Mouse (Mus musculus): ENCODE measurements at regions not wholly inside any gene's neighbourhood (a gene's known extent, or its start where the extent isn't known, plus 50 kb on each side); places are given as distances from the start of the nearest gene placed in this dataset.
A peak's percentile ranks its signal among the peaks of the same experiment; 100 is the strongest.

DNA sequence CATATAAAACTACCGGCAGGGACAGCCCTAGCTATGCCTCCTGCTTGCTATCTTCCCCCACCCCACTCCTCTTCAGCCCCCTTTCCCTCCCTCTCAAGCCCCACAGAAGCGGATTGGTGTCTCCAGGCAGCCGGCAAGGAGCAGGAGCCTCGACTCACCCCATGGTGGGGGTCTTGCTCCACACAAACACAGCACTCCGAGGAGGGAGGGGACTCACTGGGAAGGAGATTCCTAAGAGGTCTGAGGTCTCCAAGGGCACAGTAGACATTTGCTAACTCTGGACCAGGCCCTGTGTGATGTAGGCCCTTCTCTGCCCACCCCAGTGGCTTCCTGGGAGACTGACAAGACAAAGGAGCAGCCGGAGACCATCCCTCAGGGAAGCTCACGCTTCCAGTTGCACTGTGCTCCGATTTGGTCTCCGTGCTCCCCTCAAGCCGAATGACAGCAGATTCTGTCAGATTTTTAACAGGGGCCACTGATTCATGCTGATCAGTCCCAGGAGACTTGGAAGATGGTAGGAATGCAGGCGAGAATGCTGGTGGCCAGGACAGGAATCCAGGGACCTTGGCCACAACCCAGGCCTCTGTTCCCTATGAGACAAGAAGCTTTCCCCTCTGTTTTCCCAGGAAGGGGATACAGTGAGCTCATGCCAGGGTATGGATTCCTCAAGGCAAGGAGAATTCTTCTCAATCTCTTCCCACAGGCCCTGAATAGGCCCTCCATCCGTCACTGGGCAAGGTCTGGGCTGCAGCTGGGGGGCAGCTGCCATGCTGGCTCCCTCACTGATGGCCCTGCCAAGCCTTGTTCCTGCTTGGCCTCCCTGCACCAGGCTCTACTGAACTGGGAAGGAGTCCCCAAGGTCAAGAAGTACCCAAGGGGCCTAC, 55.2 kb upstream of the Dlk1 start:
- H3K27me3 ChIP-seq (ENCODE audit: control insufficient read depth, insufficient read depth, low read length, poor library complexity, severe bottlenecking), result no peaks in the 10 kb centered on the region
- H3K27ac ChIP-seq (ENCODE audit: insufficient read depth, low read length), result no peak overlapping the region
- H3K9me3 ChIP-seq (replicated peaks; ENCODE audit: control insufficient read depth, insufficient read depth, low read length, poor library complexity, severe bottlenecking), result no peaks in the 10 kb centered on the region
- no peak for TF ChIP-seq POLR2A (IDR thresholded peaks at IDR 0.05; ENCODE audit: insufficient read depth, low read length)
- no peak for TF ChIP-seq CTCF (IDR thresholded peaks at IDR 0.05; ENCODE audit: low read depth, low read length)
- TF ChIP-seq EP300 (IDR thresholded peaks at IDR 0.05; ENCODE audit: insufficient read depth, low read depth, low read length), result no peak
- no peak overlapping the region for H3K9ac ChIP-seq (ENCODE audit: low read depth, poor library complexity, severe bottlenecking)
- H3K4me3 ChIP-seq (ENCODE audit: low read depth, low read length), result no peak overlapping the region
- H3K4me1 ChIP-seq (ENCODE audit: control insufficient read depth, insufficient read depth, low read length), result no peaks in the 10 kb centered on the region
- H3K36me3 ChIP-seq (ENCODE audit: control insufficient read depth, insufficient read depth, low read length, poor library complexity, severe bottlenecking), result no peaks in the 10 kb centered on the region

DNA sequence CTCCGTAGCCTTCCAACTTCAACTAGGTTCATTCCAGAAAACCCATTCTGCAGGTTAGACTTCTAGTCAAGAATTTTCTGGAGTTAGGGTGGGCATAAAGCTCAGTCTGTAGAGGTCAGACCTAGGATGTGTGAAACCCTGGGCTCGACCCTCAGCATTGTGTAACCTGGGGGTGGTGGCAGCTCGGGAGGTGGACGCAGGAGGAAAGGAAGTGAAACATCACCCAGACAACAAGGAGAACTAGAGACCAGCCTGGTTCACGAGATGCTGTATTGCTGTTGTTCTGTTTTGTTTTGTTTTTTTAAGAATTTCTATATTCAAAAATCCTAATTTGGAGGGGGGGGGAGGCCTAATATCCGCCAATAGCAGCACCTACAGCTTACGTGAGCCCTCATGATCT, 54.1 kb upstream of the Dlk1 start:
- Histone ChIP-seq H3K36me3 (ENCODE audit: control insufficient read depth, insufficient read depth, low read length, poor library complexity, severe bottlenecking) (no peaks in the 10 kb centered on the region), H3K27ac (ENCODE audit: insufficient read depth, low read length) (no peak overlapping the region)

DNA sequence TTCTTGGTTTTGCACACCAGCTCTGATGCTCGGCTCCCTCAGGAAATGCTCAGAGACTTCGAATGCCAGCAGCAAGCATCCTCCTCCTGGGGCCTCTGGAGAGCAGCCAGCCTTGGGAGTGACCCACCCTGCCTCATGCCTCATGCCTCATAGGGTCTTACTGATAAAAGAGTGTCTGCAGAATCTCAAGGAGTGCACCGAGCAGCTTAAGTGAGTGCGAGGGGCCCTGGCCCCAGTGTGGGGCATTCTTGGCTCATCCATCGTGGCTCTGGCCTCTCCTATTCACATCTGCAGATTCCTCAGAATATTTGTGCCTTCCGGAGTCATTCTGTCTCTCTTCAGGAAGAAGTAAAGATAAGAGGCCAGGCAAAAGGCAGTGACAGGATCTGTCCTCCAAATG, 53.7 kb upstream of the Dlk1 start:
- Histone ChIP-seq H3K9me3 (replicated peaks; ENCODE audit: control insufficient read depth, insufficient read depth, low read length, poor library complexity, severe bottlenecking) (no peaks in the 10 kb centered on the region), H3K9ac (ENCODE audit: low read depth, poor library complexity, severe bottlenecking) (no peak overlapping the region), H3K36me3 (ENCODE audit: control insufficient read depth, insufficient read depth, low read length, poor library complexity, severe bottlenecking) (no peaks in the 10 kb centered on the region), H3K4me3 (ENCODE audit: low read depth, low read length) (no peak overlapping the region), H3K27me3 (ENCODE audit: control insufficient read depth, insufficient read depth, low read length, poor library complexity, severe bottlenecking) (no peaks in the 10 kb centered on the region), H3K4me1 (ENCODE audit: control insufficient read depth, insufficient read depth, low read length) (no peaks in the 10 kb centered on the region), H3K27ac (ENCODE audit: insufficient read depth, low read length) (no peak overlapping the region)
- TF ChIP-seq POLR2A (IDR thresholded peaks at IDR 0.05; ENCODE audit: insufficient read depth, low read length) (no peak), CTCF (IDR thresholded peaks at IDR 0.05; ENCODE audit: low read depth, low read length) (no peak), EP300 (IDR thresholded peaks at IDR 0.05; ENCODE audit: insufficient read depth, low read depth, low read length) (no peak)

More for the DNA sequence above, 54.1 kb upstream of the Dlk1 start:
- H3K9me3 ChIP-seq (replicated peaks; ENCODE audit: control insufficient read depth, insufficient read depth, low read length, poor library complexity, severe bottlenecking), result no peaks in the 10 kb centered on the region
- H3K9ac ChIP-seq (ENCODE audit: low read depth, poor library complexity, severe bottlenecking), result no peak overlapping the region
- no peaks in the 10 kb centered on the region for H3K4me1 ChIP-seq (ENCODE audit: control insufficient read depth, insufficient read depth, low read length)
- no peak for TF ChIP-seq EP300 (IDR thresholded peaks at IDR 0.05; ENCODE audit: insufficient read depth, low read depth, low read length)
- H3K4me3 ChIP-seq (ENCODE audit: low read depth, low read length), result no peak overlapping the region
- no peaks in the 10 kb centered on the region for H3K27me3 ChIP-seq (ENCODE audit: control insufficient read depth, insufficient read depth, low read length, poor library complexity, severe bottlenecking)

DNA sequence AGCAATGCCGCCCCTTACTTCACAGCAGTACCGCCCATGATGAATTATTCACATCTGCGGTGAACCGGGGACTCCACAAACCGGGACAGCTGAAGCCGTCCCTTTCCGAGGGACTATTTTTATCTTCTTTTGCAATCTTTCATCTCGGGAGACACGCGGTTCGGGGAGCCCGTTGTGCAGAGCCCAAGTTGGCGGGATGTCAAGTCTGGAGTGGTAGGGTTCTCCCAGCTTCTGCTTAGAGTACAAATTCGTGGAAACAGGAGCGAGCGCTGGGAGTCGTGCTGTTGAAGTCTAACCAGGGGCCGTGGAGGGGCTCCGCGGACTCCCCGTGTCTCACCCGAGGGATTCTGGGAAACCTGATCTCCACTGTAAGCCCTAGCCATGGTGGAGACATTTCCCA, 53.0 kb upstream of the Dlk1 start:
- H3K9me3 ChIP-seq (replicated peaks; ENCODE audit: control insufficient read depth, insufficient read depth, low read length, poor library complexity, severe bottlenecking), result no peaks in the 10 kb centered on the region
- no peak overlapping the region for H3K27ac ChIP-seq (ENCODE audit: insufficient read depth, low read length)
- H3K36me3 ChIP-seq (ENCODE audit: control insufficient read depth, insufficient read depth, low read length, poor library complexity, severe bottlenecking), result no peaks in the 10 kb centered on the region
- H3K4me1 ChIP-seq (ENCODE audit: control insufficient read depth, insufficient read depth, low read length), result no peaks in the 10 kb centered on the region
- no peak for TF ChIP-seq POLR2A (IDR thresholded peaks at IDR 0.05; ENCODE audit: insufficient read depth, low read length)
- TF ChIP-seq CTCF (IDR thresholded peaks at IDR 0.05; ENCODE audit: low read depth, low read length), result no peak
- TF ChIP-seq EP300 (IDR thresholded peaks at IDR 0.05; ENCODE audit: insufficient read depth, low read depth, low read length), result no peak
- no peaks in the 10 kb centered on the region for H3K27me3 ChIP-seq (ENCODE audit: control insufficient read depth, insufficient read depth, low read length, poor library complexity, severe bottlenecking)
- H3K9ac ChIP-seq (ENCODE audit: low read depth, poor library complexity, severe bottlenecking), result no peak overlapping the region
- H3K4me3 ChIP-seq (ENCODE audit: low read depth, low read length), result no peak overlapping the region

DNA sequence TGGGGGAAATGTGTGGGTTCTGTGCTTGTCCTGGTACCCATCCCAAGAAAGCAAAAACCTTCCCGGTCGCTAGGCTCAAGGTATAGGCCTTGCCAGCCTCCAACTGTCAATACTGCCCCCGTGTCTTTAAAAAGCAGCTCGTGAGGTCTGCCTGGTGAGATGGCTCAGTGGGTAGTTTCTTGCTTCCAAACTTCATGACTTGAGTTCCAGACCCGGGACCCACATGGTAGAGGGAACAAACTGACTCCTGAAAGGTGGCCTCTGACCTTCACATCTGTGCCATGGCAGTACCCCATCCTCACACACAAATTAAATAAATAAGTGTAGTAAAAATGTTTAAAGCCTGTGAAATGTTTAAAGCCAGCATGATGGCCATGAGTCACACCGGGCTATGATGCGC, 52.6 kb upstream of the Dlk1 start:
- Histone ChIP-seq H3K9me3 (replicated peaks; ENCODE audit: control insufficient read depth, insufficient read depth, low read length, poor library complexity, severe bottlenecking) (no peaks in the 10 kb centered on the region), H3K4me1 (ENCODE audit: control insufficient read depth, insufficient read depth, low read length) (no peaks in the 10 kb centered on the region), H3K9ac (ENCODE audit: low read depth, poor library complexity, severe bottlenecking) (no peak overlapping the region), H3K36me3 (ENCODE audit: control insufficient read depth, insufficient read depth, low read length, poor library complexity, severe bottlenecking) (no peaks in the 10 kb centered on the region), H3K27ac (ENCODE audit: insufficient read depth, low read length) (no peak overlapping the region), H3K4me3 (ENCODE audit: low read depth, low read length) (no peak overlapping the region), H3K27me3 (ENCODE audit: control insufficient read depth, insufficient read depth, low read length, poor library complexity, severe bottlenecking) (no peaks in the 10 kb centered on the region)
- TF ChIP-seq CTCF (IDR thresholded peaks at IDR 0.05; ENCODE audit: low read depth, low read length), result no peak
- no peak for TF ChIP-seq EP300 (IDR thresholded peaks at IDR 0.05; ENCODE audit: insufficient read depth, low read depth, low read length)
- no peak for TF ChIP-seq POLR2A (IDR thresholded peaks at IDR 0.05; ENCODE audit: insufficient read depth, low read length)

DNA sequence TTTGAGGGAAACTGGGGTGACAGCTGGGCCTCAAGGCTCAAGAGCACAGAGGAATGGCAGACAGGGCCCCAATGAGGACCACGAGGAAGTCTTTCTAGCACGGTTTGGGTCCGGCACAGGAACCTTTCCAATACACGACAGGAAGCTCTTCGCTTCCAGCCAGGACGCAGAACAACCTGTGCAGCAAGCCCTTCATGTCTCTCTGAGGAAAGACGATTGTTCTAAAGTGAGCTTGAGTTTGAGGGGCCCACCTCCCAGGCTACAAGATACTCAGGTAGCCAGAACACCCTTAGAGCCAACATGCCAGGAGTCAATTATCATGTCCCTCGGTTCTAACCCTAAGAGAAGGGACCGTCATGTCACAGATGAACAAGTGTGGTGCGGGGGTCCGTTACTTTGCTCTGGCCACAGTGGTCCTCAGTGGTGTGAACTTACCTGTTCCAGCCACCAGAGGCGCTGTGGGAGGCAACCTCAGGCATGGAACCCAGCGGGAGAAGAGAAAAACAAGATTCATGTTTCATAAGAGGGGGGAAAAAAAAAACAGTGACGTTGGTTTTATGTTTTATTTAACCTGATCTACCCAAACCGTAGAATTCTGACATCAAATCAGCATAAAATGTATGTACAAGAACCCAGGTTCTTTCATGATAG, 51.6 kb upstream of the Dlk1 start:
- Histone ChIP-seq H3K9me3 (replicated peaks; ENCODE audit: control insufficient read depth, insufficient read depth, low read length, poor library complexity, severe bottlenecking) (no peaks in the 10 kb centered on the region), H3K9ac (ENCODE audit: low read depth, poor library complexity, severe bottlenecking) (no peak overlapping the region), H3K27me3 (ENCODE audit: control insufficient read depth, insufficient read depth, low read length, poor library complexity, severe bottlenecking) (no peaks in the 10 kb centered on the region), H3K36me3 (ENCODE audit: control insufficient read depth, insufficient read depth, low read length, poor library complexity, severe bottlenecking) (no peaks in the 10 kb centered on the region), H3K27ac (ENCODE audit: insufficient read depth, low read length) (no peak overlapping the region), H3K4me1 (ENCODE audit: control insufficient read depth, insufficient read depth, low read length) (no peaks in the 10 kb centered on the region), H3K4me3 (ENCODE audit: low read depth, low read length) (no peak overlapping the region)
- TF ChIP-seq EP300 (IDR thresholded peaks at IDR 0.05; ENCODE audit: insufficient read depth, low read depth, low read length) (no peak), CTCF (IDR thresholded peaks at IDR 0.05; ENCODE audit: low read depth, low read length) (peak; percentile 77)
